Mouse (Mus musculus): ENCODE measurements at regions not wholly inside any gene's neighbourhood (a gene's known extent, or its start where the extent isn't known, plus 50 kb on each side); places are given as distances from the start of the nearest gene placed in this dataset.

DNA sequence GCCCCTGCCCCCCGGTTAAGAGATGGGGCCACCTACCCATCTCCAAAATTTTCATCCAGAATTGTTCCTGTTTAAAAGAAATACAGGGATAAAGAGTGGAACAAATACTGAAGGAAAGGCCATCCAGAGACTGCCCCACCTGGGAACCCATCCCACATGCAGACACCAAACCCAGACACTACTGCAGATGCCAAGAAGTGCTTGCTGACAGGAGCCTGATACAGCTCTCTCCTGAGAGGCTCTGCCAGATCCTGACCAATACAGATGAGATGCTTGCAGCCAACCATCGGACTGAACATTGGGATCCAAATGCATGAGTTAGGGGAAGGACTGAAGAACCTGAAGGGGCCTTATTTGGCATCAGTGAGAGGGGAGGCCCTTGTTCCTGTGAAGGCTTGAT, 363.2 kb upstream of the Trib2 start:
- Histone ChIP-seq H3K4me3 (no peak overlapping the region), H3K9ac (no peak overlapping the region), H3K27ac (no peak overlapping the region), H3K4me1 (peaks cover 12% of the 10 kb centered on the region), H3K36me3 (no peaks in the 10 kb centered on the region), H3K27me3 (no peaks in the 10 kb centered on the region), H3K9me3 (no peaks in the 10 kb centered on the region), H3K4me2 (replicated peaks) (no peak overlapping the region)
- 83% methylated on average over 2 of the region's 2 CpGs for WGBS
- ATAC-seq (ENCODE audit: low FRiP score, low read depth), result no peak

DNA sequence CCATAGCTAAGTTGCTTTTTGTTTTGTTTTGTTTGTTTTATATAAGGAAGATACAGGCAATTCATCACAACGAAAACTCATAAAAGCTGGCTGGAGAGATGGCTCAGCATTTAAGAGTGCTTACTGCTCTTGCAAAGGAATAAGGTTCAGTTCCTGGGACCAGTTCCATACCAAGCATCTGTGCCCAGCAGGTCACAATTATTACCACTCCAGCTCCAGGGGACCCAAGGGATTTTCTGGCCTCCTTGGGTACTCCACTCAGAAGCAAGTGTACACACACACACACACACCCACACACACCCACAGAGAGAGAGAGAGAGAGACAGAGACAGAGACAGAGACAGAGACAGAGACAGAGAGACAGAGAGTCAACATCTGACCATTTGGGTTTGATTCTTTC, 359.6 kb upstream of the Trib2 start:
- H3K4me3 ChIP-seq, result no peak overlapping the region
- no peak overlapping the region for H3K9ac ChIP-seq
- H3K9me3 ChIP-seq, result no peaks in the 10 kb centered on the region
- H3K4me2 ChIP-seq (replicated peaks), result no peak overlapping the region
- no peaks in the 10 kb centered on the region for H3K27me3 ChIP-seq
- 0 out of 2 replicates have a peak, but pooled peaks cover 1% of the 10 kb centered on the region for H3K4me1 ChIP-seq
- no peak overlapping the region for H3K27ac ChIP-seq
- no peak for ATAC-seq (ENCODE audit: low FRiP score, low read depth)
- WGBS, result 89% methylated on average over 1 of the region's 1 CpGs
- no peaks in the 10 kb centered on the region for H3K36me3 ChIP-seq

DNA sequence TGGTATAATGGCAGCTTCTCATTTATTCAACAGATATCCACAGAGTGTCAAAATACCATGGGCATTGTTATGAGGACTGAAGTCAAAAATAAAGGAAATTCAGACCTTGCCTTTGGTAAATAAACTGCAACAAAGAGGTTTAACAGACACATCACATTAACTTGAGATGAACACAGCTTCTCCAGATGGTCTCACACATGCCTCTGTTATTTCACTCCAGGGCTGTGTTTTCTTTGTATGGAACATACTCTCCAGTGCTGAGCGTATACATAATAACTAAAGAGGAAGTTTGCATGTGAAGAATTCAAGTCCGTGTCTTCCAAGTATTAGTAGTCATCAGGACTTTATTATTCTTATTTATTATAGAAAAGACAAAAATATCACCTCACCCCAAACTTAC, 355.5 kb upstream of the Trib2 start:
- ATAC-seq (ENCODE audit: low FRiP score, low read depth), result no peak

DNA sequence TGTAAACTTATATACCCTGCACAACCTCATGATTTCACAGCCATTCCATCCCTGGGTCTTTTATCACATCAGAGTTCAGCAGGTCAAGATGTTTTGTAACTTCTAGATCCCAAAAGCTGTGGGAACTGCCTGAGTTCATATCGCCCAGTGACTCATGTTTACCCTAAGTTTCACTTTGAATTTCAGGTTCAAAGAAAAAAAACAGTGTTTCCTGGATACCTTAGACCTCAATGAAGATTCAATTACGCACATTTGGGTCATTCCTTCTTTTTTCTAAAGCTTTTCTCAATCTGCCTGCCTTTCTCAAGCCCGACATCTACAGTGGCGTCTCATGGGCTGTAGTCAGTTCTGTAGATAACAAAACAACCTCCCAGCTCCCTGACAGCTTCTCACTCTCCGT, 354.9 kb upstream of the Trib2 start:
- no peaks in the 10 kb centered on the region for H3K9me3 ChIP-seq
- ATAC-seq (ENCODE audit: low FRiP score, low read depth), result no peak
- H3K4me2 ChIP-seq (replicated peaks), result no peak overlapping the region
- H3K27me3 ChIP-seq, result no peaks in the 10 kb centered on the region
- H3K9ac ChIP-seq, result no peak overlapping the region
- H3K27ac ChIP-seq, result no peak overlapping the region
- H3K36me3 ChIP-seq, result no peaks in the 10 kb centered on the region
- WGBS, result 73% methylated on average over 5 of the region's 5 CpGs
- H3K4me3 ChIP-seq, result no peak overlapping the region
- 0 out of 2 replicates have a peak, but pooled peaks cover 3% of the 10 kb centered on the region for H3K4me1 ChIP-seq

More for the DNA sequence above, 355.5 kb upstream of the Trib2 start:
- Histone ChIP-seq H3K9ac (no peak overlapping the region), H3K4me3 (no peak overlapping the region), H3K36me3 (no peaks in the 10 kb centered on the region), H3K27ac (no peak overlapping the region), H3K4me1 (0 out of 2 replicates have a peak, but pooled peaks cover 3% of the 10 kb centered on the region), H3K4me2 (replicated peaks) (no peak overlapping the region), H3K9me3 (no peaks in the 10 kb centered on the region), H3K27me3 (no peaks in the 10 kb centered on the region)
- WGBS, result 70% methylated on average over 2 of the region's 2 CpGs

DNA sequence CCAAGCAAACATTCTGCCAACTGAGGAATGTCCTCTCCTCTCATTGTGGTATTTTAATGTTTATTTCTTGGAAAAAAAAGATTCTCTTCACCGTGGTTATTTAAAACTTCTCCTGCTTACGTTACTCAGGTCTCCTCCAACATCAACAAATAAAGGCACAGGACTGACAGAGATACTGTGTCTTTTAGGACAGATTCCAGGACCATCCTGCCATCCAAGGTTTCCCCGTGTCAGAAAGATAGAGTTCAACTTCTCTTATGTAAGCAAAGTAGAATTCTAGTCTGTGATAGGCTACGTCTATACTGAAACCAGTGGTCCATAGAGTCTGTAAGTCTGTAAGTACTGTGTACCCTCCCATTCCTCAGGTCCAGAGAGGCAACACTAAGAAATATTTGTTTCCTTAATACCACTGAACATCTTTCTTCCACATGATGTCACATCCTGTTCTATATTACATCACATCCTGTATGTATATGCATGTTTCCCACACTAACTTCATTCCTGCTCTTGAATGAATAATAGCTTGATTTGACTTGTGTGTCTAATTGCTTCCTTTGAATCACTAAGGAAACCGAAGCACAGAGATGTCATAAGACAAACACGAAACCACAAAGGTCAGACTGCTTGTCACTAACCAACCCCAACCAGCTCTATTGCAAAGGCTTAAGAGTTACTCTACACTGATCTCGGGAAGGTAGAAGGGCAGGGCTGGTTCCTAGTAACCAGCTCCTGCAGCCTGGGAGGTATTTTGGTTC, 353.2 kb upstream of the Trib2 start:
- Histone ChIP-seq H3K9me3 (no peaks in the 10 kb centered on the region), H3K9ac (no peak overlapping the region), H3K27ac (no peak overlapping the region), H3K4me3 (no peak overlapping the region), H3K4me2 (replicated peaks) (no peak overlapping the region), H3K4me1 (0 out of 2 replicates have a peak, but pooled peaks cover 3% of the 10 kb centered on the region), H3K27me3 (no peaks in the 10 kb centered on the region), H3K36me3 (no peaks in the 10 kb centered on the region)
- WGBS, result 83% methylated on average over 7 of the region's 7 CpGs
- ATAC-seq (ENCODE audit: low FRiP score, low read depth), result no peak

DNA sequence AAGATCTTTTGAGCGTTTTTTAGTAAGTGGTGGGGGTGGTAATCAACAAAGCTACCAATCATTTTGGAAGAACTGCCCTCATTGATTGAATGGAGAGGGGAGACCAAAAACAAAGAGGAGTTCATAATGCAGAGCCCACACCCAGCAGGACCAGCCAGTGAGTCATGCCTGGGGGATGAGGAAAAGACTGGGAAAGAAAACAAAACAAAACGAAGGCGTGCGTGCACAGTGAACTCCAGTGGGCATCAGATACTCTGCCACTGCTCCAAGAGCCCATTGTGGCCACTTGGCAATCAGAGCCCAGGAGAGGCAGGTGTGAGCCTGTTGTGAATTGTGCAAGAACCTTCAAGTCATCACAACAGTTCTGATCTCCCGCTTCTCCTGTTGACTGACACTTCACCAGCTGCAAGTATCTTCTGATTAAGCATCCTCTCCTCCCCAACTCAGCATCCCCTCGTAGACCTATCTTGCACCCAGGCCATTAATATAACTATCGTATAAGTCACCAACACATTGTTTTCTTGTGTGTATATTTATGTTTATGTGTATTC, 351.1 kb upstream of the Trib2 start:
- no peaks in the 10 kb centered on the region for H3K9me3 ChIP-seq
- ATAC-seq (ENCODE audit: low FRiP score, low read depth), result no peak
- WGBS, result 75% methylated on average over 7 of the region's 7 CpGs
- no peak overlapping the region for H3K4me2 ChIP-seq (replicated peaks)
- H3K36me3 ChIP-seq, result no peaks in the 10 kb centered on the region
- 0 out of 2 replicates have a peak, but pooled peaks cover 3% of the 10 kb centered on the region for H3K4me1 ChIP-seq
- no peak overlapping the region for H3K9ac ChIP-seq
- H3K4me3 ChIP-seq, result no peak overlapping the region
- H3K27ac ChIP-seq, result no peak overlapping the region
- H3K27me3 ChIP-seq, result no peaks in the 10 kb centered on the region

DNA sequence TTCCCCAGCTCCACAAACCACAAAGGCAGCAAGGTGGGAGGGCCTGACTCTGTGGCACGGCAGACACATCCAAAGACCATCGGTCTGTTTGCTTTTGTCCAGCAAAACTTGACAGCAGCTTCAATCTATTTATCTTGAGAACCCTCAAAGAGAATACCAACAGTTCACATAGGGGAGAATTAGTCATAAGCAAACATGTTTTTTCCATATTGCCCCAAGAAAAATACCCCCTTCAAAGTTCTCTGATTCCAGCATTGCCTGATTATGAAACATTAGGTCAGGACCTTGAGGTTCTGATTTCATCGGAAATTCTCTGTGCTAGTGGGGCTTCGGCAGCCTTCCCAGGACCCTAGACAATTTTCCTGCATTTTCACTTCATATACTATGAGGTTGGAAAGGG, 348.4 kb upstream of the Trib2 start:
- no peak overlapping the region for H3K27ac ChIP-seq
- no peak overlapping the region for H3K4me2 ChIP-seq (replicated peaks)
- 78% methylated on average over 4 of the region's 4 CpGs for WGBS
- no peaks in the 10 kb centered on the region for H3K27me3 ChIP-seq
- no peaks in the 10 kb centered on the region for H3K36me3 ChIP-seq
- ATAC-seq (ENCODE audit: low FRiP score, low read depth), result no peak
- H3K4me1 ChIP-seq, result no peaks in the 10 kb centered on the region
- no peak overlapping the region for H3K4me3 ChIP-seq
- no peak overlapping the region for H3K9ac ChIP-seq
- no peaks in the 10 kb centered on the region for H3K9me3 ChIP-seq

DNA sequence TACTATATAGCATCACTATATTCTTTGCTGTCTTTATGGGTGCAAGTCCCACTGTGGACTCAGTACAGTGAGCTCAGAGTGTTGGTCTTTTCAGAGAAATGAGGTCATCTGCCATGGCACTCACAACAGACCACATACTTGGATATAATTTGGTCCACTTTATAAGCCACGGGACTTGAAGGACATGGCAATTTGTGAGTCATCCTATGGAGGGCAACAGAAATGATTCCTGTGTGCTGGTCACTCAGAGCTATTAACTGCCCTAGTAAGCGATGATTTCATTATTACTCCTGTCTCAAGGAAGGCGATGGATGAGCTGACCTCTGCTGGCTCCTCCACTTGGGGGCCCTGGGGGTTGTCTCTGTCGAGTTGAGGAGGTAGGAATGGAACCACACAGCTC, 345.2 kb upstream of the Trib2 start:
- H3K27me3 ChIP-seq, result no peaks in the 10 kb centered on the region
- no peak for ATAC-seq (ENCODE audit: low FRiP score, low read depth)
- no peaks in the 10 kb centered on the region for H3K36me3 ChIP-seq
- WGBS, result 72% methylated on average over 4 of the region's 4 CpGs
- no peak overlapping the region for H3K27ac ChIP-seq
- no peak overlapping the region for H3K4me3 ChIP-seq
- no peak overlapping the region for H3K9ac ChIP-seq
- no peaks in the 10 kb centered on the region for H3K9me3 ChIP-seq
- H3K4me2 ChIP-seq (replicated peaks), result no peak overlapping the region
- H3K4me1 ChIP-seq, result no peaks in the 10 kb centered on the region

DNA sequence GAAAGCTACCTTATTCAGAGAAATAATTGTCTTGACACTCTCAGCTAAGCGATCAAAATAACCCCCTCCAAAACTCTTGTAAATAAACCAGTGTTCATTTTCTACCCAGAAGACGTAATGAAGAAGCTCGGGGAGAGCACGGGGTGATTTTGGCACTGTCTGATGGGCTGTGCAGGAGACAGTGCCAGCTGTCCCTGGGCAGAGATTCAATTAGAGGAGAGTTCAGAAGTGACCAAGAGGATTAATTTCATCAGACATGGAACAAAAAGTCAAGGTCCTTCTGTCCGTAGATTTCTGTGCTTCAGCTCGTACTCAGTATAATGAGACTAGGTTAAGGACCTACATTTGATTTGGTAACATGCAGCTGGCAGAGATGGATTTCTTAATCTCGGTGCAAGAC, 341.2 kb upstream of the Trib2 start:
- H3K4me3 ChIP-seq, result no peak overlapping the region
- WGBS, result 88% methylated on average over 7 of the region's 7 CpGs
- H3K4me1 ChIP-seq, result peaks cover 9% of the 10 kb centered on the region
- no peaks in the 10 kb centered on the region for H3K9me3 ChIP-seq
- no peak overlapping the region for H3K27ac ChIP-seq
- no peaks in the 10 kb centered on the region for H3K36me3 ChIP-seq
- no peak overlapping the region for H3K9ac ChIP-seq
- ATAC-seq (ENCODE audit: low FRiP score, low read depth), result no peak
- no peaks in the 10 kb centered on the region for H3K27me3 ChIP-seq
- no peak overlapping the region for H3K4me2 ChIP-seq (replicated peaks)

DNA sequence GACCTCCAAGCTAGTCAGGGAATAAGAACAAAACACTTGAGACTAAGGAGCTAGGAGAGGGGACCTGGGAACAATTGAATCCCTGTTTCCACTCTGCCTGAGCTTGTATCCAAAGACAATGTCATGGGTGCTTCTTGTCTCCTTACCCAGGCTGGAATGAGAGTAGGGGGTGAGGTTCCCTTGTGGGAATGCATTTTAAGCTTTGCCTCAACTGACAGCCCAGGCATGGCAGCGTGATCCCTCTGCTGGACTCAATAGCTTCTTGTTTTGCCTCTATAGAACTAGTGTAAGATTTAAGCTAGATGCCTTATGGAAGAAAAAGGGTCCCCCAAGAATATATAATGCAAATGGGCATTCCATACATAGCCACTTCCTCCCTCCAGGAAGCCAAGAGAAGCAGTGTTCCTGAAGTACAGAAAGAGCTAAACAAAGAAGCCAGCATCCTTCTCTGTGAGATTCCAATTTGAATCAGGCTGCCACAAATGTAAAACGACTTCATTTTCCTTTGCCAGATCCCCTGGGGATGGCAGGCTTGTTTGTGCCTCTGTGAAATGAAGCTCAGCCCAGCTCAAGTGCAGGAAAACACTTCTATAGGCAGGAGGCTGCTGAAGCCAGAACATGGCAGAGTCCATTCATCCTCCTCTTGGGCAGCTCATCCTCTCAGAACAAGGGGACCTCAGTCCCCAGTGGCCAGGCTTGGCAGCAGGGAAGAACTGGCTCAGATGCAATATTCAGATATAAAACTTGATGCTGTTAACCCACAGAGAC, 339.3 kb upstream of the Trib2 start:
- no peak overlapping the region for H3K27ac ChIP-seq
- no peak for ATAC-seq (ENCODE audit: low FRiP score, low read depth)
- H3K9me3 ChIP-seq, result no peaks in the 10 kb centered on the region
- no peak overlapping the region for H3K4me3 ChIP-seq
- no peaks in the 10 kb centered on the region for H3K36me3 ChIP-seq
- H3K9ac ChIP-seq, result no peak overlapping the region
- H3K4me1 ChIP-seq, result peaks cover 24% of the 10 kb centered on the region
- H3K4me2 ChIP-seq (replicated peaks), result no peak overlapping the region
- WGBS, result 20% methylated on average over 2 of the region's 2 CpGs
- no peaks in the 10 kb centered on the region for H3K27me3 ChIP-seq

DNA sequence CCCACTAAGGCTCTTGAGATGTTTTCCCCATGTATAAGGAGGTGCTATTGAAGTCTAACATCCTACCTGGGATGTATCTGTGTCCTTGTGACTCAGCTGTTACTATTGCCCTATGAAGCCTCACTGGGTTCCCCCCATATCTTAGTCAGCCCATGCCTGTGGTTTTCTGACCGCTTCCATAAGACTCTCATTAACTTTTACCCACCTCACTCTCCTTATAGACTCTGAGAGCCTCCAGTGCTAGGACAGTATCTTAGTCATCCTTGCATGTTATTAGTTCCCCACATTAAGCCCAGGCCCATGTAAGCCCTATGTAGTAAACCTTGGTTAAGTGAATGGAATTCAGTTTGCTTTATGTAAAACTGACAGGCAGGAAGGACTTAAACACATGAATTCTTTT, 337.5 kb upstream of the Trib2 start:
- Histone ChIP-seq H3K9ac (no peak overlapping the region), H3K9me3 (no peaks in the 10 kb centered on the region), H3K36me3 (no peaks in the 10 kb centered on the region), H3K4me3 (no peak overlapping the region), H3K4me2 (replicated peaks) (no peak overlapping the region), H3K27ac (no peak overlapping the region), H3K27me3 (no peaks in the 10 kb centered on the region), H3K4me1 (peaks cover 28% of the 10 kb centered on the region)
- no peak for ATAC-seq (ENCODE audit: low FRiP score, low read depth)
- 89% methylated on average over 1 of the region's 1 CpGs for WGBS

DNA sequence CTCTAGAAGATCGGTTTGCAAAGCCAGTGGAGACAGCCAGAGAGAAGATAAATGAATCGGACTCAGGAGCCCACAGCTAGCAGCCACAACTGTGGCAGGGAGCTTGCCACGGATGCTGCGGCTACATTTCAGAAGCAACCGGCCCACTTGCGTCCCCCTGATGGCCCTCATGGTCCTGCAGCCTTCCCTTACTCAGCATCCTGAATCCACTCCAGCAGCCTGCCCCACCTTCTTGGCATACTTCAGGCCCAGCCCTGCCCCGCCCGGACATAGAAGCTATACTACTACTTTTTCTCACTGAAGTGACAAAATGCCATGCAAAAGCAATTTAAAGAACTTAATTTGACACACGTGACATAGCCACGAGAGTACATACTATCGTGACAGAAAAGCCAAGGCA, 335.4 kb upstream of the Trib2 start:
- peak overlapping the region; percentile 28; the same call in 1 of the 2 replicates for H3K27ac ChIP-seq
- H3K4me2 ChIP-seq (replicated peaks), result no peak overlapping the region
- WGBS, result 78% methylated on average over 11 of the region's 11 CpGs
- peaks cover 28% of the 10 kb centered on the region for H3K4me1 ChIP-seq
- H3K36me3 ChIP-seq, result no peaks in the 10 kb centered on the region
- H3K9ac ChIP-seq, result no peak overlapping the region
- ATAC-seq (ENCODE audit: low FRiP score, low read depth), result no peak
- no peaks in the 10 kb centered on the region for H3K9me3 ChIP-seq
- H3K27me3 ChIP-seq, result no peaks in the 10 kb centered on the region
- no peak overlapping the region for H3K4me3 ChIP-seq

All from limb, embryonic 13.5 days (tissue).